Mouse (Mus musculus) lung, adult 10 weeks (tissue): ENCODE data around the gene Stxbp2. TPM values are rescaled to one million over a fixed set of nuclear protein-coding genes. Genes with fewer than 3 reads are reported as not detected.

ENCODE experiments used
- polyA plus RNA-seq: library from polyadenylated mRNA; stranded (reverse); fragments of 350-450 nt; fragmentation: Illumina TruSeq; extraction: RNeasy Lipid Tissue Mini Kit (QIAGEN cat#74804); gene quantifications from one replicate; pipeline ENCODE4 v1.2.3, GENCODE M21; 2014; ENCODE audit warnings: low read depth, low replicate concordance; ENCODE audit not compliant: insufficient read depth

Stxbp2 gene
- 57.5 TPM for polyA plus RNA-seq

DNA sequence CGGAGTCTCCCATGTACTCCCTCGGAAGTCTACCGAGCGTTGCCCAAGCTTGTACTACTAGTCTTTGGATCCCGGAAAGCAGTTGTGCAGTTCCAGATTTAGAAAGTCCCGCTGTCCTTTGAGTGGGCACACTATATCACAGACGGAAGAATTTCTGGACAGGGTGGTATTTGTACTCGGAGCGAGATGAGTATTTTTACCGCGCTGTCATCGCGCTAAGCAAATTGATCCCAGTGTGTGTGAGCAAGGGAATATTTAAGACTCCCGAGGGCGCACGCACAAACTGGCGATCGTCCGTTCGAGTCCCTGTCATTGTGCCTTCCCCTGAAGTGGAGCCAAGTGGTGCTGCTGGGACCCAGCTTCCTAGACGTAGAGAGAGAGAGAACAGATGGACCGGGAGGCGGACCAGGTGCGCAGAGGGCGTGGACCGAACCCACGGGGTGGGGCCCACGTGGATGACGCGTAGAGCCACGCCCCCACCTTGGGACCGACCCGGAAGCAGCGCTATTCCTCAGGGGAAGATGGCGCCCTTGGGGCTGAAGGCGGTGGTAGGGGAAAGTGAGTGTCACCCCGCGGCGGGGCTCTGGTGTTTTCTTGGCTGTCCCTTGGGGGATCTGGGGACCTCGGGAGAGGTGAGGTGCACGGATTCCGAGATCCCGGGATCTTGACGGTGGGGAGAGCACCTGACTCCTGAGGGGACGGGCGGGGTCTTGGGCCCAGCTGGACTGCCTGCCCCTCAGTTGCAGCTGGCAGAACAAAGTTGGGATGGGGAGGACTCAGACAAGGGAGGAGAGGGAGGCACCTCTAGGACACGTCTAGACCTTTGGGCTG, at the start of gene Stxbp2:
Stxbp2 (plus strand) TSS at position 309 of the 831 bp plus-strand sequence.

DNA sequence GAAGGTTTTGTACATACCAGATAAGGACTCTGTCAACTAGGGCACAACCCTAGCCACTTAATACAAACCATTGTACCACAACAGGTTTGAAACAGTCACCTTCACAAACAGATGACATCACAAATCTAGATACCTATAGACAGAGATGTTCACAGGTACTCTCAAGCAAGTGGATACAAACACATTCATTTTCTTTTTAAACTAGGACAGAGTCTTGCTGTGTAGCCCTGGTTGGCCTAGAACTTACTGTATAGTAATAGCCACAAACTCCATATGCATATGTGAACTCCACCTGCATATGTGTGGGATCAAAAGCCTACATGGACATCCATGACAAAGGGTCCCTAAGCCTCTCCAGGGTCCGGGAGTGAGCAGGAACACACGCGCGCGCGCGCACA, 43.8 kb upstream of the Stxbp2 start, which contains the start of gene Camsap3:
Camsap3 (plus strand) TSS at position 301 of the 398 bp plus-strand sequence.

DNA sequence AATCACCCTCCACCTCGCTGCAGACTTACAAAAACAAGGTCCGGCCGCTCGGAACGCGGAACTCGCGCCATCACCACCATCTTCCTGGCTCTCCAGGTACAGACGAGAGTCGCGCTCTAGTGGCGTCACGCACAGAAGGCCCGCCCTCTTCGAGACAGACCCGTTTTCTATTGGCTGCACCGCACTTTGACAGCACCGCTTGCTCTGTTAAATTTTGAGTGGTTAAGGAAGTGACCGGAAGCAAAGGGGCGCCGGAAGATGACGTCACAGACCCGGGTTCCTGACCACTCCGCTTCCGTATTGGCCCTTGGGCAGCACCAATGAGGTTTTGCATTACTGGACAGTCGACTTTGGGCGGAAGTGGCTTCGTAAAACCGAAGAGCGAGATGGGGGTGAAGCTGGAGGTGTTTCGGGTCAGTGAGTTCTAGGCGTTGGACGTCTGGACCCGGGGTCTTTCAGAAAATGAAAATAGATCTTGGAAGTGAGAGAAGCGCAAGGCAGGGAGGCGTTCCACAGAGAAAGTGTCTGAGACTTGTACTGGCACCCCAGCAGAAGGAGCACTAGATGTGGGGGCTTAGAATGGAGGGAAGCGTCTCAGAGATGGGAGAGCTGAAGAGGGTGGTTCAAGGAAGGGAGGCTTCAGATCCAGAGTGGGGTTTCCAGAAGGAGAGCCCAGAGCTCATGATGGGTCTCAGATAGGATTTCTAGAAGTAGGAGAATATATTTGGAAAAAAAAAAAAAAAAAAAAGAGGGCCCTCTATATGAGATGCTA, 9.4 kb upstream of the Stxbp2 start, which contains the start of the genes Xab2 and Pet100:
Xab2 (minus strand) TSS at position 118 of the 772 bp plus-strand sequence.
Pet100 (plus strand) TSS at position 350 of the 772 bp plus-strand sequence.

DNA sequence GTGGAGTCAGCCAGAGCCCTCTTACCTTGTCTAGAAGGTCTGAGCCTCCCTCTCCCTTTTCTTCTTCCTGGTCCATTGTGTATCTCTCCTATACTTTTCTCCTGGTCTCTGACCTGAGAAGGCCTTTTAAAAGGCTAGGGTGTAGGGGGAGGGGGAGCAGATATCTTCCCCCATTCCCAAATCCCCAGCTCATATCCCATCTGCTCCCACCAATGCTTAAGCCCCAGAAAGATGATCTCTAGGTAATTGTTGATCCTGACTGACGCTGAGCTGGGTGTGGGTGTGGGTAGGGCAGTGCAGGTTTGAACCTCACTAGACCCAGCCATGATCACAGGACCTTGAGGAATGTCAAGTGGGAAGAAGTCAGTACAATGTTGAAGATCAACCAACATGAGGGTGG, 5.3 kb upstream of the Stxbp2 start, which contains the start of gene Pcp2:
Pcp2 (minus strand) TSS at position 101 of the 400 bp plus-strand sequence.

DNA sequence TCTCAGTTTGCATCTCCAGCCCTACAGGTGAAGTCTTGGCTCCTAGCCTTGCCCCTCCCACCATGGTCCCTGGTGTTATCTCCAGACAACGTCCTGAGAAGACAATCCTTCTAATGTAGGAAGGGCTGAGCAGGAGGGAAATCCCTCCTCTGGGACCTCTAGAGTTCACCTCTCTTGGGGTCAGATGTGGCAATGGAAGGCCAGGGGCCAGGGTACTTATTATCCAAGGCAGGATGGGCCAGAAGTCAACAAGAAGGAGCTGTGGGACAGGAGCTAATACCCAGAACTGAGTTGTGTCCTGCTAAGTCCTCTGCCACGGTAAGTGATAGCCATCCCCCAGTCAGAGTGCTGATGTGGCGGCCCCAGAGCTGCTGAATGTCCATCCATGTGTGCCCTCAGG, 24.8 kb downstream of the Stxbp2 start, which contains the start of gene Retn:
Retn (plus strand) TSS at position 245 of the 400 bp plus-strand sequence.

DNA sequence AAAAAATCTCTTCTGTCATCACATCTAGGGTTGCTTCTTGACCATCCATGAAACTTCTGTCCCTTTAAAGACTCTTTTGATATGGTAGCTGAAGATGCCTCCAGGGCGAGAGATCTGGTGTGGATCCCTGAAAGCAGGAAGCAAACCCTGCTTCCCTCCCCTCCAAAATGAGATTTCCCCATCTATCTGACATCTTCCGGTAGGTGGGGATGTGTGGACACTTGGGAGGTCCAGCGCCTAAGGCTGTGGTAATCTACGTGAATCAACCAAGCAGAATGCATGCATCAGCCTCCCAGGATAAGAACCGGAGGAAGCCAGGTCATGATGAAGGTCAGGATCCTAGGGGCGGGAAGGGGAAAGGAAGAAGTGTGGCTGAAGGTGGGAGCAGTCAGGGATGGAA, 34.8 kb downstream of the Stxbp2 start, which contains the start of gene Mcemp1:
Mcemp1 (plus strand) TSS at position 248 of the 400 bp plus-strand sequence.

DNA sequence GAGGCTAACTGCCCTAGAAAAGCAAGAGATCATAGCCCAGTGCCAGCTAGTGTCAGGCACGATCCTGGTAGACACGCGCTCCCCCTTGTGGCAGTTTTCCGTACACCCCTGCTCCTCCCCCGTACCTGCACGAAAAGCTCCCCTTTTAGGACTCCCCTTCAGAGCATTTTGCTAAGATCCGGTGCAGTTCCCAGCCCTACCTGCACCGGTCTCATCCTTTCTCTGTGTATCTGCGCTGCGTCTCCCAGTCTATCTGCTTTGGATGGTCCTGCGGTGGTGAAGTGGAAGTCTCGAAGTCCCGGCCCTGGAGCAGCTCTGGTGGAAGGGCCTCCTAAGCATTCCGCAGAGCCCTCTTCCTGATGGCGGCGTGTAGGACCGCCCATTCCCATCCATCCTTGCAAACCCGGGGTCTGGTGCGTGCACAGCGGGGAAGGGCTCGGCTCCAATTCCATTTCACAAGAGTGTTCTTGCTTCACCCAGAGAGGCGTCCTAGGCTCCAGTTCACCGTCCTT, 41.3 kb downstream of the Stxbp2 start, which contains the start of gene Fcor:
Fcor (minus strand) TSS at position 383 of the 512 bp plus-strand sequence.

DNA sequence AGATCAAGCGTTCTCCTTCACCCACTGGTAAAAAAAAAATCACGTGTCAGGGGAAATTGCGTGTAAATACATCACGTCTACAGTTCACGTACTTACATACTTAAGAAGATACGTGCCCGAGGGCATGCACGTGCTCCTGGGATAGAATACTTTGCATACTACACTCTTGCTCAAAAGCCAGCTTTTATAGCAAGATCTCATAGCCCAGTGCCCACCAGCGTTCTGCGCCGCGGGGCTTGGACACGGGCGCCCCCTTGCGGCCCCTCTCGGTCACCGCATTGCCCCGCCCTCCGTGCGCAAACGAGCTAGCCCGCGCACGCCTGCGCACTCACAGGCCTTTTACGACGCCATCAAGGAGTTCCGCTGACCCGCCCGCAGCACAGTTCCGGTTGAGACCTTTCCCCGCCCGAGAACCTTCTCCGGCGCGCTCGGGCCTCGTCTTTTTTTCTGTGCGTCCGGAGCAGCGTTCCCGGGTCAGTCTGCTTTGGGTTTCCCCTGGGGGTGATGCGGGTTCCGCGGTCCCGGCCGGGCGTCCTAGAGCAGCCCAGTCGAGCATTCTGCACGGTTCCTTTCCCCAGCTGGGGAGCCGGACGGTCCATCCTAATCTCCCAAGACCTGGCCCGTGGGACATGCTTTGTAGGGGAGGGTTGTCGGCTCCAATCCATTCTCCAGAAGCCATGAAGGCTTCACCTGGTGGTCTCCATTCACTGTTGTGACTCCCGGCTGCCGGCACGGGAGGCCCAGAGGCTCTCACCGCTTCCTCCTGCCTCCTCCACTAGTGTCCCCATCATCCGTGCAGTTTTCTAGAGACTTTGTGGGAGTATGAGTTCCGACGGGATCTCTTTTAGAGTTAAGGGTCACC, 45.6 kb downstream of the Stxbp2 start, which contains the start of gene Trappc5:
Trappc5 (plus strand) TSS at position 169 of the 862 bp plus-strand sequence.

Other genes starting within 250 kb of the Stxbp2 start
- 15.3 TPM for gene Arhgef18, start 237.9 kb upstream of the Stxbp2 start, polyA plus RNA-seq
- gene Pex11g, start 163.3 kb upstream of the Stxbp2 start, polyA plus RNA-seq = 7.5 TPM
- not detected for gene Tex45, start 160.1 kb upstream of the Stxbp2 start, polyA plus RNA-seq
- gene Zfp358, start 137.8 kb upstream of the Stxbp2 start, polyA plus RNA-seq = 16.9 TPM
- 27.1 TPM for gene Mcoln1, start 130.5 kb upstream of the Stxbp2 start, polyA plus RNA-seq
- gene Pnpla6, start 115.6 kb upstream of the Stxbp2 start, polyA plus RNA-seq = 19.3 TPM
- gene C330021F23Rik, start 63.0 kb upstream of the Stxbp2 start, polyA plus RNA-seq = not detected
- 16.3 TPM for gene Camsap3, start 43.7 kb upstream of the Stxbp2 start, polyA plus RNA-seq
- 21.9 TPM for gene Xab2, start 9.6 kb upstream of the Stxbp2 start, polyA plus RNA-seq
- 83.2 TPM for gene Pet100, start 9.4 kb upstream of the Stxbp2 start, polyA plus RNA-seq
- gene Pcp2, start 5.4 kb upstream of the Stxbp2 start, polyA plus RNA-seq = not detected
- gene Retn, start 24.8 kb downstream of the Stxbp2 start, polyA plus RNA-seq = 55.2 TPM
- 26.2 TPM for gene Mcemp1, start 34.8 kb downstream of the Stxbp2 start, polyA plus RNA-seq
- gene Fcor, start 41.4 kb downstream of the Stxbp2 start, polyA plus RNA-seq = 17.8 TPM
- 18.4 TPM for gene Trappc5, start 45.3 kb downstream of the Stxbp2 start, polyA plus RNA-seq
- 9.2 TPM for gene Fcer2a, start 63.2 kb downstream of the Stxbp2 start, polyA plus RNA-seq
- 1.3 TPM for gene Clec4g, start 89.7 kb downstream of the Stxbp2 start, polyA plus RNA-seq
- 15.2 TPM for gene Cd209a, start 118.0 kb downstream of the Stxbp2 start, polyA plus RNA-seq
- gene Cd209e, start 223.4 kb downstream of the Stxbp2 start, polyA plus RNA-seq = 0.12 TPM
- 3.7 TPM for gene Cd209d, start 247.6 kb downstream of the Stxbp2 start, polyA plus RNA-seq